Mouse (Mus musculus): Measurements from ENCODE around the gene Ank.

GRCm38 (mm10) chr15:27508982-27509381 lies 42.5 kb downstream of the Ank start:
- TF ChIP-seq CTCF (IDR thresholded peaks at IDR 0.05; ENCODE audit: borderline replicate concordance, insufficient read depth, low read depth, low read length) = no peak
- no peak for TF ChIP-seq POLR2A (IDR thresholded peaks at IDR 0.05; ENCODE audit: borderline replicate concordance, insufficient read depth, low read length)
